28 mouse cellular contexts compared by ENCODE assay signal in the genomic region with DNA sequence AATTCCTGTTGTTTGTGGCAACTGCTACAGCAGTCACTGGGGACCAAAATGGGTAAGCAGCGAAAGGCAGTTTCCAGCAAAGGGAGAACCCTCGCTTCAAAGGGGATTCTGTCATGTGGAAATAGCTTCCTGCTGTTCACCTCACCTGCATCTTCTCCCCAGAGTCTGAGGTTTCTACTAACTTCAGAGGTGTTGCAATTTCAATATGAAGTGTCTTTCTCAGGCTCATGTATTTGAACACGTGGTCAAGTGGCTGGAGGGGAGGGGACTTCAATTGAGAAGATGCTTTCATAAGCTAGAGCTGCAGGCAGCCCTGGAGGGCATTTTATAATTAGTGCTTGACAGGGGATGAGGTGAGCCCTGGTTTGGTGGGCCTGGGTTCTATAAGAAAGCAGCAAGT.
DNase-seq lines count a peak whose midpoint lies in the region; ATAC-seq and TF ChIP-seq lines count a peak whose summit lies in the region.
"Had no signal": no experiment of that assay in that cellular context is flagged by ENCODE, and none has a peak within 500 bp of the region (broad histone marks: within the 10 kb centered on the region; RNA-seq: fewer than 3 reads in every experiment).

No protein-coding gene starts in this region.

- no peak overlapping the region for H3K4me3 ChIP-seq in lung, postnatal 0 days (ENCODE audit: low read depth, low read length)
- H3K4me3 ChIP-seq in midbrain, embryonic 13.5 days (replicated peaks), result no peak overlapping the region
- H3K4me3 ChIP-seq: embryonic facial prominence, embryonic 10.5 days; embryonic facial prominence, embryonic 13.5 days; erythroblast, embryonic 14.5 days; forebrain, embryonic 12.5 days; forebrain, embryonic 15.5 days; heart, embryonic 12.5 days; heart, embryonic 15.5 days; hindbrain, embryonic 10.5 days; hindbrain, embryonic 13.5 days had no signal

- no peaks in the 10 kb centered on the region for H3K27me3 ChIP-seq in lung, postnatal 0 days (replicated peaks; ENCODE audit: insufficient read depth, low read length)
- no peaks in the 10 kb centered on the region for H3K27me3 ChIP-seq in midbrain, embryonic 13.5 days
- H3K27me3 ChIP-seq: embryonic facial prominence, embryonic 13.5 days; forebrain, embryonic 12.5 days; forebrain, embryonic 15.5 days; heart, embryonic 12.5 days; heart, embryonic 15.5 days; hindbrain, embryonic 13.5 days had no signal

- DNase-seq in lung, adult 18-20 months, result peak; percentile 39 to 51
- no peak for DNase-seq in lung, postnatal 14 days
- DNase-seq in A20 (ENCODE audit: low read depth, low spot score), result peak; percentile 25
- peak; percentile 64 for DNase-seq in lung, postnatal 0 days (ENCODE audit: low spot score)
- peak; percentile 69 for DNase-seq in lung, postnatal 36 days
- no peak for DNase-seq in layer of hippocampus, postnatal 25 days (ENCODE audit: extremely low spot score in 1 of 2, low spot score in 1 of 2)
- no peak for DNase-seq in testis, postnatal 14 days (ENCODE audit: low spot score)
- DNase-seq: adrenal gland, postnatal 25 days; B cell, adult 2 months; cerebellum, adult 11-12 months; cerebellum, adult 8-10 months; cerebellum, postnatal 10 days; cerebellum, postnatal 36 days; embryo, embryonic 11 days; gastrocnemius, postnatal 25 days; heart, postnatal 36 days had no signal

- H3K9me3 ChIP-seq in lung, postnatal 0 days (ENCODE audit: low read length), result no peaks in the 10 kb centered on the region
- no peaks in the 10 kb centered on the region for H3K9me3 ChIP-seq in midbrain, embryonic 13.5 days
- H3K9me3 ChIP-seq: embryonic facial prominence, embryonic 10.5 days; embryonic facial prominence, embryonic 13.5 days; forebrain, embryonic 12.5 days; forebrain, embryonic 15.5 days; heart, embryonic 12.5 days; heart, embryonic 15.5 days; hindbrain, embryonic 10.5 days; hindbrain, embryonic 13.5 days had no signal

- H3K4me2 ChIP-seq in lung, postnatal 0 days (replicated peaks; ENCODE audit: low read depth, low read length), result no peak overlapping the region
- H3K4me2 ChIP-seq in midbrain, embryonic 13.5 days (replicated peaks), result no peak overlapping the region
- H3K4me2 ChIP-seq: embryonic facial prominence, embryonic 13.5 days; forebrain, embryonic 12.5 days; forebrain, embryonic 15.5 days; heart, embryonic 12.5 days; heart, embryonic 15.5 days; hindbrain, embryonic 13.5 days had no signal

- no peak overlapping the region for H3K9ac ChIP-seq in lung, postnatal 0 days (replicated peaks; ENCODE audit: low read depth)
- H3K9ac ChIP-seq in midbrain, embryonic 13.5 days (replicated peaks), result no peak overlapping the region
- H3K9ac ChIP-seq: embryonic facial prominence, embryonic 13.5 days; forebrain, embryonic 12.5 days; forebrain, embryonic 15.5 days; heart, embryonic 12.5 days; heart, embryonic 15.5 days; hindbrain, embryonic 13.5 days had no signal

- TF ChIP-seq CTCF in lung, postnatal 0 days (IDR thresholded peaks at IDR 0.05), result no peak

- no peak for TF ChIP-seq EP300 in lung, postnatal 0 days (IDR thresholded peaks at IDR 0.05)

- H3K4me1 ChIP-seq in lung, postnatal 0 days (ENCODE audit: insufficient read depth, low read depth, low read length), result no peaks in the 10 kb centered on the region
- H3K4me1 ChIP-seq in midbrain, embryonic 13.5 days (replicated peaks), result peaks cover 6% of the 10 kb centered on the region; the same call in 1 of the 2 replicates
- H3K4me1 ChIP-seq: forebrain, embryonic 15.5 days; heart, embryonic 12.5 days; heart, embryonic 15.5 days; hindbrain, embryonic 10.5 days had no signal

- no peaks in the 10 kb centered on the region for H3K36me3 ChIP-seq in lung, postnatal 0 days (ENCODE audit: insufficient read depth, low read length)
- no peaks in the 10 kb centered on the region for H3K36me3 ChIP-seq in midbrain, embryonic 13.5 days
- H3K36me3 ChIP-seq: embryonic facial prominence, embryonic 10.5 days; embryonic facial prominence, embryonic 13.5 days; forebrain, embryonic 12.5 days; forebrain, embryonic 15.5 days; heart, embryonic 12.5 days; heart, embryonic 15.5 days; hindbrain, embryonic 10.5 days; hindbrain, embryonic 13.5 days had no signal

- peak; percentile 61 for ATAC-seq in lung, postnatal 0 days
- no peak for ATAC-seq in midbrain, embryonic 13.5 days
- ATAC-seq: activated CD4-positive, CD25-positive, alpha-beta regulatory T cell, adult 4 months; CD4-positive, CD25-positive, alpha-beta regulatory T cell, adult 4 months; forebrain, embryonic 15.5 days had no signal

- H3K27ac ChIP-seq in lung, postnatal 0 days (ENCODE audit: low read length), result no peak overlapping the region
- H3K27ac ChIP-seq in midbrain, embryonic 13.5 days, result no peak overlapping the region
- H3K27ac ChIP-seq: embryonic facial prominence, embryonic 10.5 days; embryonic facial prominence, embryonic 13.5 days; forebrain, embryonic 12.5 days; forebrain, embryonic 15.5 days; heart, embryonic 15.5 days; hindbrain, embryonic 10.5 days; hindbrain, embryonic 13.5 days had no signal

- 57% methylated on average over 3 of the region's 3 CpGs for WGBS in lung, postnatal 0 days
- WGBS in midbrain, embryonic 13.5 days, result 74% methylated on average over 3 of the region's 3 CpGs

Comparison
In these comparisons a context has a peak if more than half of its experiments do, and no peak if none do; other contexts are left out.
1. DNase-seq: peak in lung, adult 18-20 months (2 of 2), A20 (single experiment), lung, postnatal 0 days (single experiment) and lung, postnatal 36 days (single experiment); none in lung, postnatal 14 days (single experiment), layer of hippocampus, postnatal 25 days (0 of 2) and testis, postnatal 14 days (single experiment).